Mouse (Mus musculus) neural tube, embryonic 11.5 days (tissue): ENCODE data around the gene E4f1. TPM values are rescaled to one million over a fixed set of nuclear protein-coding genes. Genes with fewer than 3 reads are reported as not detected.
"Not testable (repeated sequence)": the region's sequence is repeated elsewhere in the genome, so short reads cannot be mapped to it uniquely, and the experiment has no call there.

ENCODE experiments used
- ATAC-seq: fragments of 200-750 bp; cut with Nextera tagmentation; 2 replicates; pipeline ENCODE4 v1.8.0; 2017; ENCODE audit warnings: moderate number of reproducible peaks, mild to moderate bottlenecking, moderate TSS enrichment, moderate library complexity; ENCODE audit not compliant: insufficient read depth, low FRiP score, low TSS enrichment
- DNase-seq: peaks from one replicate; pipeline ENCODE4 v3.0.0-alpha.2; 2015; ENCODE audit warnings: low spot score
- H3K27ac ChIP-seq: fragments of 300-500 bp; sonication (generic); 2 replicates; pipeline ENCODE4 v1.5.1; 2014; ENCODE audit warnings: low read depth, mild to moderate bottlenecking, low read length
- H3K27me3 ChIP-seq: fragments of 300-500 bp; sonication (generic); 2 replicates; pipeline ENCODE4 v1.6.1; 2014; ENCODE audit warnings: mild to moderate bottlenecking, low read length, mixed read lengths; ENCODE audit not compliant: control insufficient read depth, insufficient read depth
- H3K36me3 ChIP-seq: fragments of 300-500 bp; sonication (generic); 2 replicates; pipeline ENCODE4 v1.6.1; 2014; ENCODE audit warnings: mild to moderate bottlenecking, low read length, moderate library complexity, mixed read lengths; ENCODE audit not compliant: control insufficient read depth, insufficient read depth
- H3K4me1 ChIP-seq: fragments of 300-500 bp; sonication (generic); 2 replicates; pipeline ENCODE4 v1.6.1; 2014; ENCODE audit warnings: low read length, mixed read lengths; ENCODE audit not compliant: control insufficient read depth, insufficient read depth
- H3K4me2 ChIP-seq: fragments of 300-500 bp; sonication (generic); 2 replicates; pipeline ENCODE4 v1.6.1; 2014; ENCODE audit warnings: low read depth, mild to moderate bottlenecking, moderate library complexity
- H3K4me3 ChIP-seq: fragments of 300-500 bp; sonication (generic); 2 replicates; pipeline ENCODE4 v1.5.1; 2014; ENCODE audit warnings: low read depth, low read length
- H3K9ac ChIP-seq: fragments of 300-500 bp; sonication (generic); 2 replicates; pipeline ENCODE4 v1.6.1; 2014; ENCODE audit warnings: mild to moderate bottlenecking, low read length
- H3K9me3 ChIP-seq: fragments of 300-500 bp; sonication (generic); 2 replicates; pipeline ENCODE4 v1.6.1; 2016; ENCODE audit warnings: low read length; ENCODE audit not compliant: control insufficient read depth
- WGBS: fragments of 180-500 bp; shearing (Covaris S2); extraction: QIAGEN DNeasy Blood & Tissue Kit; methylation state at CpG from one replicate; pipeline ENCODE4 v1.1.7; 2014; 5-methylcytosine and 5-hydroxymethylcytosine counted together
- polyA plus RNA-seq: library from polyadenylated mRNA; unstranded; fragments of >200 nt; fragmentation: Nextera tagmentation; extraction: Ambion mirVana; gene quantifications from 2 replicates; pipeline ENCODE4 v1.2.1, GENCODE M21; 2014

The E4f1 gene
- polyA plus RNA-seq, 1 experiment from 2014 or later = 21.2 TPM

DNA sequence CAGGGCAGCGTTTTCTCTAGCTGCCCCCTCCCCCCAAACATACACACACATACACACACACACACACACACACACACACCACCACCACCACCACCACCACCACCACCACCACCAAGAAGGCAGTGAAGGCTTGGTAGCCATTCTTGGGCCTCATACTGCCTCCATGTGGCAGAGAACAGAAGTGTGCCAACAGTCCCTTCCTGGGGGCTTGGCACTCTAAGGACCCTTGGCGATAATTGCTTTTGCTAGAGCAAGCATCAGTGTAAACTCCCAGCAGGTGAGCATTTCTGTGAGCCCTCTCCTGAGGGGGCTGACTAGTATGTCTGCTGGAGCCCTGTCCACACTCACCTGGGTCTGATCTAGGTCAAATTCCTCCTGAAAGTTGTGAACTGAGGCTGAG, 29.0 kb downstream of the E4f1 start:
- no peaks in the 10 kb centered on the region for H3K9me3 ChIP-seq
- no peak overlapping the region for H3K9ac ChIP-seq
- H3K36me3 ChIP-seq = peaks cover 27% of the 10 kb centered on the region
- ATAC-seq (no peak), DNase-seq (no peak)
- 67% methylated on average over 2 of the region's 2 CpGs for WGBS
- H3K4me2 ChIP-seq = no peak overlapping the region
- H3K4me3 ChIP-seq = no peak overlapping the region
- H3K27me3 ChIP-seq = no peaks in the 10 kb centered on the region
- no peak overlapping the region for H3K27ac ChIP-seq
- no peaks in the 10 kb centered on the region for H3K4me1 ChIP-seq

DNA sequence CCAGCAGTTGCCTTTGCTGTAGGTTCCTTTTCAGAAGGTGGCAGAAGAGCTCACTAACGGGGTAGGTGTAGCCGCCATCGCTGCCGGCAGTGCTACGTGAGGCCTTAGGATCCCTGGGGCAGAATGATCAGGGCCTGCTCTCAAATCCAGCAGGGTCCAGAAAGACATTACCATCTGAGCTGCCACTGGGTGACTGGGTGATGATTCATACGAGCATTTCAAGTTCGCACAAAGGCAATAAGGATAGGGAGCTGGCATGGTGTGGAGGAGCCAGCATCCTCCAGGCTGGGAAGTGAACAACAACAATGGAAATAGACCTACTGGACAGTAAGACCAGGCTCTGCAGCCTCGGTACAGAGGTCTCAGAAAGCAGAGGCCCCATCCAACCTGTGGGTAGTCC, 29.7 kb downstream of the E4f1 start:
- no peak overlapping the region for H3K27ac ChIP-seq
- H3K4me3 ChIP-seq = no peak overlapping the region
- no peaks in the 10 kb centered on the region for H3K27me3 ChIP-seq
- ATAC-seq (no peak), DNase-seq (no peak)
- H3K9me3 ChIP-seq = no peaks in the 10 kb centered on the region
- no peak overlapping the region for H3K9ac ChIP-seq
- no peak overlapping the region for H3K4me2 ChIP-seq
- H3K4me1 ChIP-seq = no peaks in the 10 kb centered on the region
- WGBS = 91% methylated on average over 8 of the region's 8 CpGs
- H3K36me3 ChIP-seq = peaks cover 21% of the 10 kb centered on the region

DNA sequence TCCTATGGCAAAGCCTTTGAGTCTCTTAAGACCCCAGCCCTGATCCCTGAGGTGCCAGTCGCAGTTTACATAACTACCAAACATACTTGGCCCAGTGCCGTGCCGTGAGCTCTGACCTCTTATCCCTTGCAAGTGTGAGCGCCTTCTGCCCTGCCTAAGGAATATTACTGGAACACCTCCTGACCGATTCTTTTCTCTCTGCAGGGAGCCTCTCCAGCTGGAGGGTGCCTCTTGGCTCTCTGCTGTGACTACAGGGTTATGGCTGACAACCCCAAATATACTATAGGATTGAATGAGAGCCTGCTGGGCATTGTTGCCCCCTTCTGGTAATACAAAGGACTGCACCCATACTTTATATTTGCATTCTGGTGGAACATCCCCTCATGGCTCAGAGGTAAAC, 33.1 kb downstream of the E4f1 start:
- no peak overlapping the region for H3K4me3 ChIP-seq
- no peak for ATAC-seq
- WGBS = 73% methylated on average over 5 of the region's 5 CpGs
- H3K27ac ChIP-seq = no peak overlapping the region
- H3K9ac ChIP-seq = no peak overlapping the region
- peaks cover 5% of the 10 kb centered on the region; the same call in 1 of the 2 replicates for H3K36me3 ChIP-seq
- H3K4me2 ChIP-seq = no peak overlapping the region
- H3K9me3 ChIP-seq = no peaks in the 10 kb centered on the region
- H3K27me3 ChIP-seq = no peaks in the 10 kb centered on the region
- H3K4me1 ChIP-seq = no peaks in the 10 kb centered on the region
- DNase-seq = peak; percentile 31

DNA sequence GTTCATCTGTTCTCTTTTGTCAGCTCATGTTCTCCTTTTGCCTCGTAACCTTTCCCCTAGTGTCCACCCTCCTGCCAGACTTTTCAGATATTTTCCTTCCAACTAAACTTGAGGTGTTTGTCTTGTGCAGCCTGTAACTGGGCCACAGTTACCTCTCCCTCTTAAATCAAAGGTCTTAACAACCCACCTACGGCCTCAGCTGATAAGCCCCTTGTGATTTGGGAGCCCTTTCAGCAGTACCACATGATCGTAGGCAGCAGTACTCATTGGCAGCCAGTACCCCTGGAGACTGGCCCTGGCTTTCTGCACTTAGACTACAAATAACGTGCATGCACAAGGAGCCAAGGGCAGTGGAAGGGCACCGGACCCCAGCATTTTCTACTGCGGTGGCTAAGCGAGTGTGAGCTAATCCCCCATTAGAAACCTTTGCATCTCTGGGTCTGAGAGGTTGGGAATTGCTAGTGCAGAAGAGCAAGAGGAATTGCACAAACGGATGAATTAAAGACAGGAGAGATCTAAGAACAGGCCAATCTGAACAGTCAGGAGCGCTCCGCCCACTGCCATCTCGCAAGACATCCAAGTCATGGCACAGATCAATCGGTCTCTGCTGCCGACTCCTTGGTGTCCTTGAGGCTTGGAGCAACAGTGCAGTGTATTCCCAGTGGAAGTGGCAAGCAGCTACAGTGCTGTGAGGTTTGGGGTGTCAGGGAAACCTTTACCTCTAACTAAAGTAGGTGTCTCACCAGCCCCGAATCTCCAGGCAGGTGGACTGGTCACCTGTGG, 40.7 kb downstream of the E4f1 start:
- WGBS = 88% methylated on average over 14 of the region's 14 CpGs
- H3K9me3 ChIP-seq = no peaks in the 10 kb centered on the region
- no peak overlapping the region for H3K4me2 ChIP-seq
- H3K4me1 ChIP-seq = peaks cover 4% of the 10 kb centered on the region; the same call in 1 of the 2 replicates
- ATAC-seq = no peak
- no peak overlapping the region for H3K4me3 ChIP-seq
- peaks cover 2% of the 10 kb centered on the region; the same call in 1 of the 2 replicates for H3K36me3 ChIP-seq
- no peak for DNase-seq
- H3K27me3 ChIP-seq = no peaks in the 10 kb centered on the region
- no peak overlapping the region for H3K9ac ChIP-seq
- H3K27ac ChIP-seq = no peak overlapping the region

DNA sequence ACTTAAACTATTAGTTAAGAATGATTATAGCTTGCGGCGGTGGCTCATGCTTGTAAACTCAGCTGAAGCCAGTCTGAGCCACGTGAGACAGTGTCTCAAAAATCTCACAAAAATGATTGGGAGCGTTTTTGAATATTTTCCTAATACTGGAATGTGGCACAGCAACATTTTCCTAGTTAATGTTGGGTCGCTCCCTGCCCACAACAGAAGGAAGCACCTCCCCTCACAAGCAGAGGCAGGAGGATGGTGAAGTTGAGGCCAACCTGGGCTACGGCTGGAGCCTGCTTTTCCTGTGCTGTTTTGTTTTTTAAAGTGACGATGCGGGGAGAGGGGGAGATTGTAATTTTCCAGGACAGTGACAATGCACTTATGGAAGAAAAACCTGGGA, 42.9 kb downstream of the E4f1 start:
- DNase-seq = peak; percentile 21
- WGBS = 11% methylated on average over 8 of the region's 8 CpGs

DNA sequence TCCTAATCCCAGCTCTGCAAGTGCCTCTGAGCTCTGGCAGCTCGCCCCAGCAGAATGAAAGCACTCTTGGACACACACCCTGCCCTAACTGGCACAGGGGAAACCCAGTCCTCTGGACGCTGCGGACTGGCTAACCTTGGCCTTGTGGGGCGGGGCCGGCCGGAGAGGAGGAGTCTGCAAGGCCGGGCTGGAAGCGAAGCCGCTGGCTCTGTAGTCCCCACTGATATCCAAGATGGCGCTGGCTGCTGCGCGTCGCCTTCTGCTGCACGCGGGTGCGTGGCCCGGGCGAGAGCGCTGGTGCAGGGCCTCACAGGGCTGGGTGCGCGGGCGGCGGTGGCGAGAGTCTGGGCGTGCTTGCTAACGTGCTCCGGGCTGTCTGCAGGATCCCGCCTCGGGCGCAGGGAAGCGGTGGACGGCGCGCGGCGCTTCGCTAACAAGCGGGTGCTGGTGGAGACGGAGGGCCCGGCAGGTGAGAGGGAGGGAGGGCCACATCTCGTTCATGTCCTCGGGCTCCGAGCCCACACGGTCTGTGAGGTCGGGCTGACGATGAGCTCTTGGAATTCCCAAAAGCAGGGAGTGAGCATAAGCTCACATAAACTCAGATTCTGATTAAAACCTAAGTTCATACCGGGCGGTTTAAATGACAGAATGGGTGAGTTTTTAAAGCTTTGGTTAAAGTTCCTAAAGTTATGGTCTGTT, 43.5 kb downstream of the E4f1 start, which contains the start of gene Eci1:
Eci1 (plus strand) TSS at position 171 of the 699 bp plus-strand sequence.
- peak within 1 kb of the TSS; percentile 92 for H3K27ac ChIP-seq
- ATAC-seq = peak; percentile 99
- DNase-seq = peak; percentile 91
- H3K36me3 ChIP-seq = peaks cover 16% of the 10 kb centered on the region
- peak within 1 kb of the TSS; percentile 90 for H3K9ac ChIP-seq
- no peaks in the 10 kb centered on the region for H3K27me3 ChIP-seq
- H3K4me3 ChIP-seq = peak within 1 kb of the TSS; percentile 70
- H3K4me2 ChIP-seq = peak within 1 kb of the TSS; percentile 68
- H3K4me1 ChIP-seq = peaks cover 4% of the 10 kb centered on the region; the same call in 1 of the 2 replicates
- H3K9me3 ChIP-seq = no peaks in the 10 kb centered on the region
- WGBS = under 1% methylated on average over 48 of the region's 48 CpGs

More for the DNA sequence above, 42.9 kb downstream of the E4f1 start:
- ATAC-seq = no peak
- no peaks in the 10 kb centered on the region for H3K27me3 ChIP-seq
- peak overlapping the region; percentile 90 for H3K9ac ChIP-seq
- H3K9me3 ChIP-seq = no peaks in the 10 kb centered on the region
- peaks cover 4% of the 10 kb centered on the region; the same call in 1 of the 2 replicates for H3K4me1 ChIP-seq
- peak overlapping the region; percentile 92; the same call in 1 of the 2 replicates for H3K27ac ChIP-seq
- peak overlapping the region; percentile 70 for H3K4me3 ChIP-seq
- peak overlapping the region; percentile 68 for H3K4me2 ChIP-seq
- H3K36me3 ChIP-seq = peaks cover 15% of the 10 kb centered on the region

DNA sequence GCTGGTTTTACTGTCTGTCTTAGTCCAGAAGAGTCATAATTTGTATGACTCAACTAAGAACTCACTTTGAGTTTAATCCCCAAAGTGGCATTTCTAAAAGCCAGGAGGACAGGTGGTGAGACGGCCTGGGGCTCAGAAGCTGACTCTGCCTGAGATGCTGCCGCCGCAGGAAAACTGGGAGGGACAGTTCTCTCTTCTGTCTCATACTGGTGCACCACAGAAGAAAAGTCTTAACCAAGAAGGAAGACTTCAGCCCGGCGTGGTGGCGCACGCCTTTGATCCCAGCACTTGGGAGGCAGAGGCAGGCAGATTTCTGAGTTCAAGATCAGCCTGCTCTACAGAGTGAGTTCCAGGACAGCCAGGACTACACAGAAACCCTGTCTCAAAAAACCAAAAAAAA, 44.2 kb downstream of the E4f1 start:
- peak; percentile 2; the same call in 1 of the 2 replicates for ATAC-seq
- H3K9ac ChIP-seq = no peak overlapping the region; the same call in 1 of the 2 replicates
- peaks cover 4% of the 10 kb centered on the region; the same call in 1 of the 2 replicates for H3K4me1 ChIP-seq
- H3K4me3 ChIP-seq = no peak overlapping the region
- no peak overlapping the region for H3K4me2 ChIP-seq
- WGBS = 89% methylated on average over 7 of the region's 7 CpGs
- no peak overlapping the region for H3K27ac ChIP-seq
- H3K27me3 ChIP-seq = no peaks in the 10 kb centered on the region
- H3K36me3 ChIP-seq = peaks cover 23% of the 10 kb centered on the region
- DNase-seq = no peak
- no peaks in the 10 kb centered on the region for H3K9me3 ChIP-seq

DNA sequence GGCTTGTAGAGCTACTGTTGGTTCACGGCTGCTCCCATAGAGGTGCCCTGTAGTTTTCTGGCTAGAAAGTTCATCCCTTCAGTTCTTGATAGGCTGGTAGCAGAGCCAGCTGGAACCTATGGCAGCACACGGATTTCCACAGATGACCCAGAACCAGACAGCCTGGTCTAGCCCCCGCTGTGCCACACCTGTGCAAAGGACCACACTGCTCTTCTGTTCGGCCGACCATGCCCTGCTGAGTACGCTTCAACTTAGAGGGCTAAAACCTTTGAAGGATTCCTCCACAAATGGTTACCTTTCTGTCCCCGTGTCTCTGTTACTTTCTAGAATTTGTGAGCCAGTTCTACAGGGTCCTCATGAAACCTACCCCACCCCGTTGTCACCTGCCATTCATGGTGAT, 44.8 kb downstream of the E4f1 start:
- ATAC-seq, H3K27me3 ChIP-seq, H3K4me1 ChIP-seq, H3K4me3 ChIP-seq, H3K27ac ChIP-seq, H3K4me2 ChIP-seq, H3K9me3 ChIP-seq, H3K9ac ChIP-seq, DNase-seq: not testable (repeated sequence)
- 96% methylated on average over 4 of the region's 8 CpGs for WGBS
- H3K36me3 ChIP-seq = peaks cover 29% of the 10 kb centered on the region
